Mouse (Mus musculus): ENCODE results near the gene Zcchc8.

DNA sequence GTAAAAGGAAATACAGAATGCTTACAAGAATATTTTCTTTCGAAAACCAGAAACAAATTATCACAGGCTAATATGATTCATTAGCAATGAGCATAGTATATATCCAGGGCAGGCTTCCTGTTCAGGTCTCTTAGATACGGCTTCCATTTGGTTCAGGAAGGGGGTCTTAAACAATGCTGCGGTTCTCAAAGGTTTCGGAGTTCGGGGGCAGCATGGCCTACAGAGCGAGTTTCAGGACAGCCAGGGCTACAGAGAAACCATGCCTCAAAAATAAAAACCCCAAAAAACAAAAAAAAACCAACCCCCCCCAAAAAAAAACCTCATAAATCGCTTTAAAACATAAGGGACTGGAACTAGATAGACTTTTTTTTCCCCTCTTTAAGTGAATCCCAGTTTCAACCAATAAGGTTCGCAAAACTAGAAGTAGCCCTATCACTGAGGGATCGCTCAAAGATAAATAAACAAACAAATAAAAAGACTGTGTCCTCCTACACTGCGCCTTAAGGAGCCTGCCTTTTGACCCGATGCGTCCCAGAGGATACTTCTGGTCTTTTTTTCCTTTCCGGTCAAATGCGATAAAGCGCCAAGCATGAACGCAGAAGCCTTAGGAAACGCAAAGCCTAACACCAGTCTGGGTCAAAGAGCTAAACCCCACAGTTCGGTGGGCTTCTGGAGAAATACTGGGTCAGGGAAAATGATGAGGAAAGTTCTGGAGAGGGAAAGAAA, 27.6 kb upstream of the Zcchc8 start:
- TF ChIP-seq CTCF (IDR thresholded peaks at IDR 0.05; ENCODE audit: borderline replicate concordance, extremely low read depth, insufficient read depth, insufficient read length) (no peak), POLR2A (IDR thresholded peaks at IDR 0.05; ENCODE audit: borderline replicate concordance, extremely low read depth, insufficient read depth, insufficient read length, poor library complexity, severe bottlenecking) (no peak)
